Comparison of ENCODE assay signal across 25 mouse cellular contexts in the genomic region with DNA sequence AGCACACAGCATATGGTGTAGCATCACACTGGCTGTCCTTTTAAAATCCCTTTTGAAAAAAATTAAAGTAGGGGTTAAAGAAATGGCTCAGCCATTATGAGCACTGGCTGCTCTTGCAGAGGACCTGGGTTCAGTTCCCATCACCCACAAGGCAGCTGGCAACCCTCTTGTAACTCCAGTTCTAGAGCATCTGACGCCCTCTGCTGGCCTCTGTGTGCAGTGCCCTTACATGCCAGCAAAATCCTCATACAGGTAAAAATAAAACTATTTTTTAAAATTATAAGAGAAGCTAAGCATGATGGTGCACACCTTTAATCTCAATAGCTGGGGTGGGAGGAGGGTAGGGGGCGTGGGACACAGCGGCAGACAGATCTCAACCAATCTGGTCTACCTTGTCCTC. TPM values are rescaled to one million over a fixed set of nuclear protein-coding genes. Genes with fewer than 3 reads are reported as not detected.
DNase-seq lines count a peak whose midpoint lies in the region; ATAC-seq and TF ChIP-seq lines count a peak whose summit lies in the region.
"Had no signal": no experiment of that assay in that cellular context is flagged by ENCODE, and none has a peak within 500 bp of the region (broad histone marks: within the 10 kb centered on the region; RNA-seq: fewer than 3 reads in every experiment).

No protein-coding gene starts in this region.

- no peaks in the 10 kb centered on the region for H3K4me1 ChIP-seq in hindbrain, postnatal 0 days (ENCODE audit: insufficient read depth, low read length)
- H3K4me1 ChIP-seq in hindbrain, embryonic 14.5 days (replicated peaks; ENCODE audit: control insufficient read depth, insufficient read depth, low read length) = no peaks in the 10 kb centered on the region
- no peaks in the 10 kb centered on the region for H3K4me1 ChIP-seq in liver, embryonic 14.5 days (replicated peaks; ENCODE audit: control insufficient read depth in 2 of 2, insufficient read depth in 2 of 2, low read length in 1 of 2)
- peaks cover 11% of the 10 kb centered on the region for H3K4me1 ChIP-seq in E14TG2a.4 (replicated peaks; ENCODE audit: low read depth, low read length)
- H3K4me1 ChIP-seq in MEL (ENCODE audit: control insufficient read depth in 1 of 2, insufficient read depth in 2 of 2, low read length in 2 of 2) = 0 out of 4 replicates have a peak, but pooled peaks cover 0 to 2% of the 10 kb centered on the region in 2 experiments

- peak; percentile 16; the same call in 1 of the 2 replicates for TF ChIP-seq CTCF in hindbrain, postnatal 0 days (IDR thresholded peaks at IDR 0.05; ENCODE audit: low read depth)
- TF ChIP-seq CTCF in liver, embryonic 14.5 days (IDR thresholded peaks at IDR 0.05; ENCODE audit: low read depth) = peak; percentile 37
- TF ChIP-seq CTCF in E14TG2a.4 (conservative IDR thresholded peaks at IDR 0.05; ENCODE audit: low read length) (peak; percentile 33), MEL (IDR thresholded peaks at IDR 0.05 in 2 of 3, conservative IDR thresholded peaks at IDR 0.05 in 1 of 3; ENCODE audit: control insufficient read depth in 1 of 3, insufficient read depth in 1 of 3, low read depth in 2 of 3, low read length in 3 of 3, poor library complexity in 1 of 3, severe bottlenecking in 1 of 3) (peak; percentile 34 to 62 (median 58); a peak in 5 of 6 replicates)

- no peak for TF ChIP-seq EP300 in liver, embryonic 14.5 days (IDR thresholded peaks at IDR 0.05; ENCODE audit: low read depth)
- TF ChIP-seq EP300 in MEL (IDR thresholded peaks at IDR 0.05; ENCODE audit: low read depth in 1 of 2, low read length in 2 of 2) = no peak

- TF ChIP-seq POLR2A in MEL (IDR thresholded peaks at IDR 0.05; ENCODE audit: control insufficient read depth in 1 of 2, insufficient read depth in 1 of 2, low read depth in 1 of 2, low read length in 2 of 2, poor library complexity in 1 of 2) = no peak

- H3K4me3 ChIP-seq in hindbrain, postnatal 0 days (ENCODE audit: low read length) = no peak overlapping the region
- no peak overlapping the region for H3K4me3 ChIP-seq in hindbrain, embryonic 14.5 days (replicated peaks; ENCODE audit: low read length)
- H3K4me3 ChIP-seq in liver, embryonic 14.5 days (ENCODE audit: insufficient read depth in 1 of 2, low read depth in 2 of 2, low read length in 2 of 2) = no peak overlapping the region
- H3K4me3 ChIP-seq in E14TG2a.4 (replicated peaks; ENCODE audit: low read length) (no peak overlapping the region), MEL (ENCODE audit: control insufficient read depth in 1 of 2, insufficient read depth in 1 of 2, low read depth in 2 of 2, low read length in 2 of 2) (no peak overlapping the region)
- H3K4me3 ChIP-seq: forebrain, embryonic 10.5 days; heart, embryonic 15.5 days; hindbrain, embryonic 15.5 days; limb, embryonic 10.5 days; liver, embryonic 13.5 days had no signal

- H3K9me3 ChIP-seq in hindbrain, postnatal 0 days (ENCODE audit: low read length) = no peaks in the 10 kb centered on the region
- H3K9me3 ChIP-seq in hindbrain, embryonic 14.5 days (ENCODE audit: control insufficient read depth, low read length) = peaks cover 5% of the 10 kb centered on the region
- no peaks in the 10 kb centered on the region for H3K9me3 ChIP-seq in liver, embryonic 14.5 days (ENCODE audit: control insufficient read depth, low read length)
- H3K9me3 ChIP-seq in E14TG2a.4 (ENCODE audit: low read length) = peaks cover 5% of the 10 kb centered on the region
- no peaks in the 10 kb centered on the region for H3K9me3 ChIP-seq in MEL (replicated peaks; ENCODE audit: insufficient read depth, low read length)
- H3K9me3 ChIP-seq: limb, embryonic 10.5 days had no signal

- H3K9ac ChIP-seq in hindbrain, postnatal 0 days (replicated peaks; ENCODE audit: low read length) = no peak overlapping the region
- no peak overlapping the region for H3K9ac ChIP-seq in hindbrain, embryonic 14.5 days
- no peak overlapping the region for H3K9ac ChIP-seq in liver, embryonic 14.5 days (replicated peaks)
- H3K9ac ChIP-seq in MEL (ENCODE audit: control insufficient read depth, low read depth, low read length, poor library complexity, severe bottlenecking) = no peak overlapping the region
- H3K9ac ChIP-seq: heart, embryonic 15.5 days; hindbrain, embryonic 15.5 days; liver, embryonic 13.5 days had no signal

- no peak overlapping the region for H3K4me2 ChIP-seq in hindbrain, postnatal 0 days (ENCODE audit: low read depth, low read length)
- no peak overlapping the region for H3K4me2 ChIP-seq in hindbrain, embryonic 14.5 days (replicated peaks)
- H3K4me2 ChIP-seq in liver, embryonic 14.5 days (ENCODE audit: low read depth) = no peak overlapping the region
- H3K4me2 ChIP-seq: heart, embryonic 15.5 days; liver, embryonic 13.5 days; midbrain, embryonic 11.5 days had no signal

- no peaks in the 10 kb centered on the region for H3K36me3 ChIP-seq in hindbrain, postnatal 0 days (ENCODE audit: insufficient read depth, low read length)
- H3K36me3 ChIP-seq in hindbrain, embryonic 14.5 days (replicated peaks; ENCODE audit: control insufficient read depth, insufficient read depth) = no peaks in the 10 kb centered on the region
- H3K36me3 ChIP-seq in liver, embryonic 14.5 days (replicated peaks; ENCODE audit: control insufficient read depth, insufficient read depth, low read depth) = no peaks in the 10 kb centered on the region
- H3K36me3 ChIP-seq in E14TG2a.4 (ENCODE audit: insufficient read depth, low read length) = no peaks in the 10 kb centered on the region
- H3K36me3 ChIP-seq in MEL (ENCODE audit: control insufficient read depth in 1 of 2, insufficient read depth in 2 of 2, low read length in 2 of 2) = peaks cover 0 to under 1% of the 10 kb centered on the region in 2 experiments; a peak in 1 of 4 replicates
- H3K36me3 ChIP-seq: heart, embryonic 15.5 days; hindbrain, embryonic 15.5 days; liver, embryonic 13.5 days had no signal

- 89% methylated on average over 3 of the region's 3 CpGs for WGBS in hindbrain, postnatal 0 days
- WGBS in hindbrain, embryonic 14.5 days = 96% methylated on average over 3 of the region's 3 CpGs
- 82% methylated on average over 3 of the region's 3 CpGs for WGBS in liver, embryonic 14.5 days (ENCODE audit: insufficient replicate concordance)

- peak; percentile 51 for TF ChIP-seq RAD21 in MEL (IDR thresholded peaks at IDR 0.05; ENCODE audit: low read depth, low read length)

- H3K27ac ChIP-seq in hindbrain, postnatal 0 days = no peak overlapping the region
- H3K27ac ChIP-seq in hindbrain, embryonic 14.5 days = no peak overlapping the region
- no peak overlapping the region for H3K27ac ChIP-seq in liver, embryonic 14.5 days
- no peak overlapping the region for H3K27ac ChIP-seq in MEL (ENCODE audit: control insufficient read depth, low read depth, low read length)
- H3K27ac ChIP-seq: forebrain, embryonic 10.5 days; heart, embryonic 15.5 days; hindbrain, embryonic 15.5 days; limb, embryonic 10.5 days; liver, embryonic 13.5 days had no signal

- no peaks in the 10 kb centered on the region for H3K79me2 ChIP-seq in MEL (ENCODE audit: control insufficient read depth, insufficient read depth, low read length, poor library complexity)

- ATAC-seq in hindbrain, postnatal 0 days = no peak
- no peak for ATAC-seq in hindbrain, embryonic 14.5 days (ENCODE audit: low FRiP score)
- ATAC-seq in liver, embryonic 14.5 days (ENCODE audit: insufficient read depth) = no peak
- ATAC-seq: intestine, embryonic 16.5 days had no signal

- no peaks in the 10 kb centered on the region for H3K27me3 ChIP-seq in hindbrain, postnatal 0 days (ENCODE audit: insufficient read depth, low read length)
- no peaks in the 10 kb centered on the region for H3K27me3 ChIP-seq in hindbrain, embryonic 14.5 days (ENCODE audit: control insufficient read depth, insufficient read depth, low read length)
- H3K27me3 ChIP-seq in liver, embryonic 14.5 days (ENCODE audit: control insufficient read depth, insufficient read depth, low read length) = no peaks in the 10 kb centered on the region
- H3K27me3 ChIP-seq in E14TG2a.4 (ENCODE audit: insufficient read depth, low read length) (peaks cover 17% of the 10 kb centered on the region), MEL (ENCODE audit: control insufficient read depth in 1 of 2, insufficient read depth in 2 of 2, low read length in 2 of 2) (no peaks in the 10 kb centered on the region)
- H3K27me3 ChIP-seq: CH12.LX; heart, embryonic 15.5 days; hindbrain, embryonic 15.5 days; liver, embryonic 13.5 days had no signal

- DNase-seq in hindbrain, postnatal 0 days (ENCODE audit: low spot score) = no peak
- no peak for DNase-seq in hindbrain, embryonic 14.5 days (ENCODE audit: low spot score)
- no peak for DNase-seq in liver, embryonic 14.5 days (ENCODE audit: low read depth in 3 of 3, low spot score in 3 of 3)
- DNase-seq in liver (no peak), MEL (ENCODE audit: low read depth, low spot score) (no peak)
- DNase-seq in right cerebral cortex, adult 18-20 months = no peak
- DNase-seq: adrenal gland, postnatal 25 days; B cell, adult 2 months; cerebellum, adult 9-11 months; heart, postnatal 4 days; kidney, postnatal 10 days; liver, embryonic 13.5 days; thymus, postnatal 36 days had no signal

TF ChIP-seq in MEL, 35 proteins besides CTCF, POLR2A, EP300 and RAD21:
- TF ChIP-seq JUND (IDR thresholded peaks at IDR 0.05; ENCODE audit: low read depth, low read length) (no peak), SMC3 (IDR thresholded peaks at IDR 0.05; ENCODE audit: low read depth, low read length) (peak; percentile 52), ETS1 (IDR thresholded peaks at IDR 0.05; ENCODE audit: low read depth, low read length) (0 out of 2 replicates have a peak, but pooled peaks have one; percentile 10), ZC3H11A (IDR thresholded peaks at IDR 0.05; ENCODE audit: low read depth, low read length) (peak; percentile 6; the same call in 1 of the 2 replicates)
TF ChIP-seq in MEL: peak in this region for 3.

RNA-seq across cellular contexts. Expression of a gene that starts 42.0 kb away (rescaled TPM):
- total RNA-seq in hindbrain, postnatal 0 days (2014; rRNA removed) = not detected in 2 replicates
- polyA plus RNA-seq in hindbrain, postnatal 0 days (2015; fragmentation: Nextera tagmentation; extraction: Ambion mirVana) = 1.6 and 6.1 TPM in 2 replicates
- polyA plus RNA-seq in hindbrain, embryonic 14.5 days (2014; fragmentation: Nextera tagmentation; extraction: Ambion mirVana) = 0.33 and 2.6 TPM in 2 replicates
- not detected in 2 replicates for polyA plus RNA-seq in liver, embryonic 14.5 days (2012; rRNA removed)
- 1.0 TPM in 1 of 2 replicates, not detected in the other for polyA plus RNA-seq in liver, embryonic 14.5 days (2014; fragmentation: Nextera tagmentation; extraction: Ambion mirVana)
- 1.2 TPM in 1 of 2 replicates, not detected in the other for total RNA-seq in MEL (2012; rRNA removed)
- 1 to 10 TPM in 1 of 2 experiments, not detected in 1; 2.1 TPM for polyA plus RNA-seq in MEL (2012; ENCODE audit: insufficient read depth in 1 of 2, insufficient read length in 2 of 2, low read depth in 1 of 2, low replicate concordance in 2 of 2, missing spikeins in 1 of 2)
- total RNA-seq: common myeloid progenitor, adult 5-6 weeks; megakaryocyte progenitor cell, adult 5-6 weeks; monocyte, adult 5-6 weeks had no signal
- polyA plus RNA-seq: small intestine, adult 2 months had no signal
